Mouse (Mus musculus): ENCODE data around the gene Crtam.

Gene Crtam

GRCm38 (mm10) chr9:41007785-41008184 is 3.4 kb upstream of the Crtam start:
- no peak for DNase-seq (ENCODE audit: low spot score in 2 of 2)

DNA sequence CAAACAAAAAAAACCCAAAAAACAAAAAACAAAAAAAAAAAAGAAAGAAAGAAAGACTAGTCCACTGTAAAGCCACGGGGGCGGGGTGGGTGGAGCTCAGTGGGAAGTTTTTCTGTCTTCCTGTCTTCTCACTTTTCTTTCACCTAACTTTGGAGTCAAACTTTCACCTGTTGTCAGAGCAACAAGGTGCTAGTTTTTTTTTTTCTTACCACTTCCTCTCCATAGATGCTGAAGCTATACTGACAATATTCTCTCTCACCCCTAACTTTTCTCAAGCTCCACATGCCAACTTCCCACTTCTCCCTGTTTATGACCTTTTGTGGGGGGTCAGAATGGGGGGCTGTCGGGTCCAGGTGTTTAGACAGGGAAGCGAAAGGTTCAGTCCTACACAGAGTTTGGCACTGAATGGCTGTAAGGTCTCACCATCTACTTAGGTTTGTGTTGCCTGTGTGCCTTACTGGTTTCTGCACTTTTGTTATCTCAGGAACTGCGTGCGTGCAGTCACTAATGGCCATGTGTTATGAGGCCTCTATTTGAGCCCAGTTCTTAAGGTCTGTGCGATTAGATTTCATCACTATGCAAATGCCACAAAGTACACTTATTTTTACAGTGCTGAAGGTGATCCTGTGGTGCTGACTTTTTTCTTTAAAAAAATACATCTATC is 7.2 kb downstream of the Crtam start:
- DNase-seq (ENCODE audit: low spot score in 2 of 2) = no peak

GRCm38 (mm10) chr9:40994075-40994474 is 10.4 kb downstream of the Crtam start:
- no peak for DNase-seq (ENCODE audit: low spot score in 2 of 2)

GRCm38 (mm10) chr9:40991511-40991910 is 12.9 kb downstream of the Crtam start:
- DNase-seq (ENCODE audit: low spot score in 2 of 2) = no peak

DNA sequence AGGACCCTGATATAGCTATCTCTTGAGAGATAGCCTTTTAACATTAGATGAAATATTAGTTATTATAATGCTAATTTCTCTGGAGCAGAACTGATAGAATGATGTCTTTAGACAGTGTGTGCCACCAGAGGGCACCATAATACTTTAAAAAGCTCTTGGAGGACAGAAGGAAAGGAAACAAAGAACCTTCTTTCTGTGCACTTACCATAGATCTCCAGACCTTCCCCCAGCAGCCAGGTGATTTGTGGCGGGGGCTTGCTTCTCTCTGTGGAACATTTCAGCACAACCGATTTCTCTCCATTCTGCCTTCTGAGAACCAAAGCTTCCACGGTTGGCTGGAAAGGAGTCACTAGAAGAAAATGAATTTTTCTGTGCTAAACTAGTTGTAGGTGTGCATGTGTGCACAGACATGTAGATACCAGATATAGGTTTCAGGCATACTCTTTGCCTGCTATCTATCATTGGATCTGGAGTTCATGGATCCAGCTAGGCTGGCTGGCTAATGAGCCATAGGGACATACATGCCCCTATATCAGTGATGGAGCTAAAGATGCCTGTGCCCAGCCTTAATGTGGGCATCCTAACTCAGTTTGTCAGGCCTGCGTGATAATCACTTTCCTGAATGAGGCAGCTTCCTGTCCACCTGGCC is 14.4 kb downstream of the Crtam start:
- DNase-seq (ENCODE audit: low spot score in 2 of 2) = peak; percentile 29 to 66

GRCm38 (mm10) chr9:40984313-40984712 is 20.1 kb downstream of the Crtam start:
- no peak for DNase-seq (ENCODE audit: low spot score in 2 of 2)

DNA sequence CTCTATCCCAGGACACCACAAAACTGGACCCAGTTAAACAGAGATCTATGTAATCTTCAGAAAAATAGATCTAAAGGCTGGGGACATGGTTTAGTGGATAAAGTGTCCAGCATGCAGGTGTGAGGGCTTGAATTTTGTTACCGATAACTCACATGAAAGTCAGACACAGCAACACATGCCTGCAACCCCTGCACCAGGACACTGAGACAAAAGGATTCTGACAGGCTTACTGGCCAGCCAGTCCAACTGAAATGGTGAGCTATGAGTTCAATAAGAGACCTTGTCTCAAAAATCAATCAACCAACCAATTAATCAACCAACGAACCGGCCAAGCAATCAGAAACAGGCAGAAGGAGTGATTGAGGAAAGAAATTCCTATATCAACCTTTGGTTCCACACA is 20.7 kb downstream of the Crtam start:
- no peak for DNase-seq (ENCODE audit: low spot score in 2 of 2)

DNA sequence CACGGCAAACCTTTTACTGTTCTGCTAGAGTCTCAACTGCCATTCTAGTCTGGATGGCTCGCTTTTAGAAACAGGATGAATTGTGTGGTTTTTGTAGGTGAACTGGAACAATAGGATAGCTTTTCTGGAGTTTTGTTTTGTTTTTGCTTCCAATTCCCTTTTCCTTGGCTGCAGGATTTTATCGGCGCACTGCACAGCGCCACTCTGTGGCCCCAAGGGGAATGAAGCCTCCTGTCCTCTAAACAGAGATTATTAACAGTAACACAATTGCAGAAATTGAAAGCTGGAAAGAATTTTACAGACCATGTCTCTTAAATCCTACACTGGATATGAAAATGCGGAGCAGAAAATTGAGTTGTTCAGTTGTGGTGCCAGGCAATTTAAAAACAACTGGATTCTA is 21.9 kb downstream of the Crtam start:
- DNase-seq (ENCODE audit: low spot score in 2 of 2) = no peak

DNA sequence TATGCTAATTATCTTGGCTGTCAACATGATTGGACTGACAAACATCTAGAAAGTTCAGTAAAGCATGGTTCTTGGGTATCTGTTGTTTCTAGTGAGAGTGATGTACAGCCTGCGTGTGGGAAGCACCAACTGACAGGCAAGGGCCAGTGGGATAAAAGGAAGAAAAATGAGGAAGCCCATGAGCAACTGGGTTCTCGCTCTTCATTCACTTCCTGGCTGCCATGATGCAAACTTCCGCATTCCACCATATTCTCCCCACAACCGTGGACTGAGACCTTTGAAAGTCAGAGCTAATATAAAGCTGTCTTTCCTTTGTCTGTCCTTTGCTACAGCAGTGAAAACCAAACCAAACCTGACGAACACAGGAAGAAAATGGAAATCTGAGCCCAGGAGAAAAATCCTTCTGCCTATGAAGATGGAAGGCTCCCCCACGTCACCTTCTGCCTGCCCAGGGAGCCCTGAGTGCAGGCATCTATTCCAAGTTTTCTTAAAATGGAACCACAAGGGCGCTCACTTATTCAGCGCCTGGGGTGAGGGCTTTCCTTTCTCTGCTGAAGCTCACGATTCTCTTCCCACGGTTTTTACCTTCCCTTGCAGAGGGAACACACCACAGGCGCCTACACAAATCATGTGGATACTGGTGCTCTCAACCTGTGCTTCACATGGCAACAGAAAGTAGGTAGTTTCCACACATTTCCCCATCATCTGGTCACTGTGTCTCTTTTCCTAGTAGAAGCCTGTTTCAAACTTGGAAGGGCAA is 30.2 kb downstream of the Crtam start:
- DNase-seq (ENCODE audit: low spot score in 2 of 2) = no peak

DNA sequence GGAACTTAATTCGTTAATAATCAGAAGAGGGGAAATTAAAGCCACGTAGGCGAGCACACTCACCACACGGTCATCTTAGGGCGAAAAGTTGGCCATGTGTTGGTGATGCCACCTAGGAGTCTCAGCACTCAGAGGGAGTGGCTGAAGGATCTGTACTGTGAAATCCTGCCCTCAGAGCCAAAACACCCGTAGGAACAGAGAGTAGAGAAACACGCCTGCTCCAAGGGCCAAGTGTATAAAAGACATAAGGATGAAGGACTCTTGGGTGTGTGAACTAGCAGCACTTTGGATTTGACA is 40.1 kb downstream of the Crtam start:
- DNase-seq (ENCODE audit: low spot score in 2 of 2) = no peak

DNA sequence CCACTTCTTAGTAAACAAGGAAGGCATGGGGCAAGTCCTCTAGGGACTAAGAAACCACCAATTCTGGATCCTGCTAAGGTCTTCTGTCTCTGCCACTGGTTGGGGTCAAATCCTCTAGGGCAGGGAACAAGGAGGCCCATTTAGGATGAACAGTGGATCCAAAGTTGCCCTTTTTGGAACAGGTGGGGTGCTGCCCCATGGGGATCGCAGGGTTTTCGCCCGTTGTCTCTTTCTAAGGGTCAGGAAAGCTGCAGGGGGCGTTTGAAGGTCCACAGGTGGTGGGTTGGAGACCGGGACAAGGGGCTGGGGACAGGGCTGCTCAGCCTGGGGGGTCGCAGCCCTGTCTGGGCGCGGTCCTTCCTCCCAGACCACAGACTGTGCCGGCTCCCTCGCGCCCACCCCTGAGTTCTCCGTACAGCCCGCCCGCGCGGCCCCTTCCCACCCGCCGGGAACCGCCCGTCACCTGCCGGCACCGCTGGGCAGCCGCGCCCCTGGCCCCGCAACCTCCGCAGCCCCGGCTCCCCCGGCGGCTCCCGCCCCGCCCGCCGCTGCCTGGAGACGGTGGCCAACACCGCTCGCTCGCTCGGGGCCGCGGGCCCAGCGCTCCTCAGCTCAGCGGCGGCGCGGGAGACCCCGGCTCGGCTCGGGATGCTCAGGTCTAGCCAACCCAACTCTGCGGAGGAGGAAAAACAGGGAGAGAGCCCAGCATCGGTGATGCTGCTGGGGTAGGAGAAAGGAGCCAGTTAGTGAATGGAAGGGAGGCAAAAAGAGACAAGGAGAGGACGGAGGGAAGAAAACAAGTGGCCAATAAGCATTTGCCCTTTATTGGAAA is 40.6 kb downstream of the Crtam start, which contains the start of gene Jhy:
Gene Jhy (minus strand): TSS at position 533 of the 832 bp plus-strand sequence.
- no peak for DNase-seq (ENCODE audit: low spot score in 2 of 2)

DNA sequence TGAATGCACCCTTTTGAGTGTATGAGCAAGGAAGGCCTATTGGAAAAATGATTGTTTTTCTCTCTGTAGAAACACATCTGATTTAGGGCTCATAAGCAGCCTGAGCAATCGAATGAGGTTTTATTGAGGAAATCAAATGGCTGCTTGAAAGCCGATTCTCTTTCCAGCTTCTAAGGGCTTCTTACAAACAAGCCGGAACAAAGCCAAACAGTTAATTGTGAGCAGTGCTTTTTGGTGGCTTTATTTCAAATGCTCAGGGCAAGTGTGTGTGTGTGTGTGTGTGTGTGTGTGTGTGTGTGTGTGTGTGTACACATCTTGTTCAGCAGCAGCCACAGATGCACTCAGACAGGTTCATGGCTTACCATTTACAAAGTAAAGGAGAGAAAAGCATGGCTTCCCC is 43.0 kb downstream of the Crtam start:
- no peak for DNase-seq (ENCODE audit: low spot score in 2 of 2)

DNA sequence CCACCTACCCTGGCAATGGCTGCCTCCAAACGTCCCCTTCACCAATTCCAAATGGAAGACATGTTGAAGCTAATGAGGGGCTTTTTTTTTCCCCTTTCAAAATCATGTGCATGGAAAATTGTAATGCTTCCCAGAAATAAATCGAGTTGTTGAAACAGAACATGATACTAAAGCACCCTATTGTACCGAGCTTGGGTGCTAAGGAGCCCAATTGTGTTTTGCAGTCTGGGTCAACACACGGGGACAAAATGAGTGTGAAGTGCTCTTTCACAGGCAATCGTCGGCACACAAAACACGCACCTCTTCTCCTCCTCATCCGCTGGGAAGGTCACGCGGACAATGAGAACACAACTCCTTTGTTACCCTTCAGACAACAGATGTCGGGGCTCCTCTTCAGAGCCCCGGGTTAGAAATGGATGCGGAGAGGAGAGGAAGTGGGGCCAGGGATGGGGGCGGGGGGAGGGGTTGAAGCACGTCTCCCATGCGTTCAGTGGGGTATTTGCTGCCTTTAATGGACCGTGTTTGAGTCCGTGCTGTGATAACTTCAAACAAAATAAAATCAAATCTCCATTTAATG is 55.3 kb downstream of the Crtam start:
- DNase-seq (ENCODE audit: low spot score in 2 of 2) = no peak

GRCm38 (mm10) chr9:40948473-40948872 is 56.0 kb downstream of the Crtam start:
- no peak for DNase-seq (ENCODE audit: low spot score in 2 of 2)

- DNase-seq (ENCODE audit: low spot score in 2 of 2) = no peak
Observed at GRCm38 (mm10) chr9:40947131-40947530, 57.3 kb downstream of the Crtam start.

GRCm38 (mm10) chr9:40937425-40937824 is 67.0 kb downstream of the Crtam start:
- DNase-seq (ENCODE audit: low spot score in 2 of 2) = no peak

DNA sequence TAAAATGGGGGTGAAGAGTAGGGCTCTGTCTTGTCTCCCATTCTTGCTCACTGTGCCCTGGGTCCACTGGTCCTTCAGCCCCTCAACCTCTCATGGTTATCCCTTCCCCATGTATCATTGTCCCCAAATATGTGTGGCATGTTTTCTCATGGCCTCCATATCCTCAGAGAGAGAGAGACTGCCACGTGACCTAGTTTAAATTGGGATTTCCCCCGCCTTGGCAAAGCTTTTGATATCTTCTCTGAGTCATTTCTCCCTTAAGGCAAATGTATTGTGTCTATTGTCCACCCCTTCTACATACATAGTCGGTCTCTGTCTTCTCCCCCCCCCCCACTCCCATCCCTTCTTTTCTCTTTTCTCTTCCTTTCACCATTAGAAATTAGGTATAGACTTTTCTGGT is 71.1 kb downstream of the Crtam start:
- no peak for DNase-seq (ENCODE audit: low spot score in 2 of 2)

DNA sequence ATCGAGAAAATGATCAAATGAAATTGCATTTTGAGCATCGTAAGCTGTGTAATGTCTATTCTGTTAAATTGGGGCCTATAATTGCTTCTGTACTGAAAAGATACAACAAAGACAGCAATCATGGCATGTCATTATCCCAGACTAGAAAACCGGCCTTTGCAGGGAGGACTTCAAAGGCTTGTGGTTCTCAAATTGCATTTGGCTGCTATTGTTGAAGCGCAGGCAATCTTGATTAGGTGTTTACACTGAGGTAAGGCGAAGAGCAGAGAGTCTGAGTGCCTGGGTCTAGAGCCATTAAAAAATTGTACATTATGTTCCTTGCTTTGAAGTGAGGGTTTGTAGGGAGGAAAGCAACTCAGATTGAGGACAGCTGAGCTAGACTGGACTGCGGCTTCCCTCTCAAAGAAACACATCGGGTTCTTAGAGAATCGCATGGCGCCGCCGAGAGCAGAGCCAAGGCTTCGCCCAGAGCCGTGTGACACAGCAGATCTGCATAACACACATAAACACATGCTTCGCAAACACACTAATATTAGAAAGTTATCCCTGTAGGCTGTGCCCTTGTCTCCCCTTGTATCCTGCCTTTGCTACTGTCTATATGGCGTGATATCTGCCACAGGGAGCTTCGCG is 77.0 kb downstream of the Crtam start:
- no peak for DNase-seq (ENCODE audit: low spot score in 2 of 2)

All from frontal cortex, postnatal 25 days (tissue).